Mouse (Mus musculus) spleen, adult 18-20 months (tissue): ENCODE data around the gene Usp20.

Source experiments
- DNase-seq, 2 experiments: peaks; one replicate each; pipeline ENCODE4 v3.0.0; 2022; ENCODE audit warnings: mixed read lengths in 2 of 2

Usp20 gene

GRCm38 (mm10) chr2:31043856-31044255 lies 61.8 kb downstream of the Usp20 start:
- no peak for DNase-seq

- no peak for DNase-seq
These were observed 66.0 kb downstream of the Usp20 start for GRCm38 (mm10) chr2:31048037-31048436.

GRCm38 (mm10) chr2:31052441-31052840 lies 70.4 kb downstream of the Usp20 start:
- DNase-seq = no peak

- DNase-seq = no peak
These were observed 71.3 kb downstream of the Usp20 start for GRCm38 (mm10) chr2:31053426-31053825.

DNA sequence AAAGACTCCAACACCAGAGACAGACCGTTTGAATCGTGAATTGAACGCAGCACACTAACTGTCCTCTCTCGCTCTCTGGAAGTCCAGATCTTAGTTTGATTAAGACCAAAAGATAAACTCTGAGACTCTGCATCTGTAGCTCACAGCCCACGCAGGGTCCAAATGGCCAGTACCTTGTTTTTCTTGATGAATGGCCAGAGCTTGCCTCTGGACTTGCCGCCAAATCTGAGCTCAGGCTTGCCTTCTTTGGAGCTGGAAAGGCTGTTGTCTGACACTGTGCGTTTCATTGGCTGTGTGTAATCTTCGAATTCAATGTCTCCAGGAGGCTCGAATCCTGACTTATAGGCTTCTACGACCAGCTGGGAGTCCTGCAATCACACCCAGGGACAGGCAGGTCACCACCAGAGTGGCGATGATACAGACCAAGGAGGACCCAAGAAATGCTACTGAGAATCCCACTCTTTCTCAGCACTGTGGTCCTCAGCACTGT lies 71.8 kb downstream of the Usp20 start:
- no peak for DNase-seq

DNA sequence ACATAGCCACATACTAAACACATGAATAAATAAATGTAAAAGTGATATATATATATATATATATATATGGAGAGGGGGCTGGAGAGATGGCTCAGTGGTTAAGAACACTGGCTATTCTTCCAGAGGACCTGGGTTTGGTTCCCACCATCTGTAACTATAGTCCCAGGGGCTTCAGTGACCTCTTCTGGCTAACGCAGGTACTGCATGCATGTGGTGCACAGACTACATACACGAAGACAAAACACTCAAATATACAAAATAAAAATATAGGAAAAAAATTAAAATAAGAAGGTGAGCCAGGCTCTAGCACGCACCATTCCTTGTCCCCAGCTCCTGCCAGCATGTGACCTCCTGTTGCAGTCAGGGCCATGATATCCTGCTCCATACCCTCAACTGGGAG lies 74.0 kb downstream of the Usp20 start:
- DNase-seq = no peak

GRCm38 (mm10) chr2:31057549-31058177 lies 75.6 kb downstream of the Usp20 start:
- no peak for DNase-seq

DNA sequence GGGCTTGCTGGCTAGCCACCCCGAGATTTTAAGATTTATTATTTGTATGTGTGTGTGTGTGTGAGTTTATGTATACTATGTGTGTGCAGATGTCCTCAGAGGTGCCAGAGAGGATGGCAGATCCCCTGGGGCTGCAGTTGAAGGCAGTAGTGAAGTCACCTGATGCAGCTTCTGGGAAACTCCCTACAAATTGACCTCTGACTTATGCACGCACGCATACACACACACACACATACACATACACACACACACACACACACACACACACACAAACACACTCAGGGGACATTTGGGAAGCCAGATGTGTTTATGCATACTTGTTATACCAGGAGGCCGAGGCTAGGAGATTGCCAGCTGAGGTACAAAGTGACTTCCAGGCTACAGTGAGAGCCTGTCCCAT lies 76.4 kb downstream of the Usp20 start:
- no peak for DNase-seq

DNA sequence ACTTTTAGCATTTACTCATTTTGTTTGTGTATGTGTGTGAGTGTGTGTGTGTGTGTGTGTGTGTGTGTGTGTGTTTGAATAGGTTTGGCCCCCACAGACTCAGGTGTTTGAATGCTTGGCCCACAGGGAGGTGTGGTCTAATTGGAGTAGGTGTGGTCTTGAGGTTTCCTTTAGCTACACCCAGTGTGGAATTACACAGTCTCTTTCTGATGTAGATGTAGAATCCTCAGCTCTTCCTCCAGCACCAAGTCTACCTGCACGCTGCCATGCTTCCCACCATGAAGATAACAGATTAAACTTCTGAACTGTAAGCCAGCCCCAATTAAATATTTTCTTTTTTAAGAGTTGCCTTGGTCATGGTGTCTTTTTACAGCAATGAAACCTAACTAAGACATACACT lies 78.2 kb downstream of the Usp20 start:
- no peak for DNase-seq

- peak; percentile 68 to 76 for DNase-seq
These were observed 79.0 kb downstream of the Usp20 start for GRCm38 (mm10) chr2:31060787-31061730.

GRCm38 (mm10) chr2:31061868-31062628 lies 80.0 kb downstream of the Usp20 start:
- DNase-seq = no peak

DNA sequence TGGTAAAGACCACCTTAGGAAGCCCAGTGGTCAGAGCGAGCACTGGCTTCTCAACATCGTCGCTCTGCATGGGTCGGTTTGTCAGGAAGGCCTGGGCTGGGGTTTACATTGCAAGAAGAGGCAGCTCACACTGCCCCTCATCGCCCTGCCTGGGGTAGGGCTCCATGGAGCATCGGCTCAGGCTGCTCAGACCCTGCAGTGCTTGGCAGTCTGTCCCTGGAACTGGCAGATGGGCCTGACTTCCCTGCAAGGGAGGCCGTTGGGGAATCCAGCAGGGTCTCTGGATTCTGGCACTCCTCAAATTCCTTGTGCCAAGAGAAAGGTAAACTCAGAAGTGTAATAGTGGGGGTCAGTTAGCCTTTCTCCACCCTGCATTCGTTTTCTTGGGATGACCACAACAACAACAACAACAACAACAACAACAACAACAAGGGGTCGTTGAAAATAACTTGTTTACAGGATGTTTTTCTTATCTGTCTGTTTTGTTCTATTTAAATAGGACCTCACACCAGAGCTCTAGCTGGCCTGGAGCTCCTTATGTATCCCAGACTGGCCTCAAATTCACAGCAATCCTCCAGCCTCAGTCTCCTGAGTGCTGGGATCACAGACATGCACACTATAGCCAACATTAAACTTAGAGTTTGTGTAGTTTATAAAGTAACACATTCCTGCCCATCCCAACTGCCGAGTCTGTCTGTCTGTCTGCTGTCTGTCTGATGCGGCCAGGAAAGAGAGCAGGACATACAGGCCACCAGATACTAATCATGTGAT lies 84.1 kb downstream of the Usp20 start:
- DNase-seq = no peak

DNA sequence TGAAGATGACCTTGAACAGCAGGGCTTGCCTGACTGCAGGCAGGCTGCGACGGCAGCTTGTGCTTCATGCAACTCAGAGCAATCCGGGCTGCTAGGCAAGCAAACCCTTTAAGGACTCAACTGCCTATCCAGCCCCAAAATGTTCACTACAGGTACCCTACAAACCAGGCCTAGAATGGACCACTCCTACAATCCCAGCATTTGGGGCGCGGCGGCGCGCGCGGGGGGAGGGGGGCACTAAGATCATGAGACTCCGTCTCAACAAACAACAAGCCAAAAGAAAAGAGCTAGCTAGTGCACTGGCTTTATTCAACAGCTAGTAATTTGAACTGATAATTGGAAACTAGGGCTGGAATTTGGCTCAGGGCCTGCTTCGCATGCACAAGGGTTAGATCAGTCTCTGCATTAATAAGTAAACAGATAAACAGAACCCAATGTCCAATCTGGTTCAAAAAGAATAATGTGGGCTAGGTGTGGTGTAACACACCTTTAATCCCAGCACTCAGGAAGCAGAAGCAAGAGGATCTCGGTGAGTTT lies 85.0 kb downstream of the Usp20 start:
- DNase-seq = no peak

- no peak for DNase-seq
These were observed 85.7 kb downstream of the Usp20 start for GRCm38 (mm10) chr2:31067696-31068245.

- no peak for DNase-seq
These were observed 86.4 kb downstream of the Usp20 start for GRCm38 (mm10) chr2:31068246-31069113.

DNA sequence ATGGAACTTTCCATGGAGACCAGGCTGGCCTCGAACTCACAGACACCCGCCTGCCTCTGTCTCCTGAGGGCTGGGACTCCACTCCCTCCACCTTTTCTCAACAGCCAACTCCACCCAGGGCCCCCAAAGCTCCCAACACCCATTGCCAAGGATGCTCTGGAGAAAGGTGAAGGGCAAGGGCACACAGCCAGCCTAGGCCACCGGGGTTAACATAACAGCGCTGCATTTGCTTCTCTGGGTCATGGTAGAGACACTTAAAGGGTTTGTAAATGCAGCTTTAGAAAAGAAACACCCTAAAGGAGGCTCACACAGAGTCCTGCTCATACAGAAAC lies 87.0 kb downstream of the Usp20 start:
- no peak for DNase-seq

- DNase-seq = no peak
These were observed 87.4 kb downstream of the Usp20 start for GRCm38 (mm10) chr2:31069506-31069905.
